Mouse (Mus musculus) spleen, postnatal 36 days (tissue): ENCODE measurements around the gene Gm14597.
A peak's percentile ranks its signal among the peaks of the same experiment; 100 is the strongest.
"Not testable (repeated sequence)": the region's sequence is repeated elsewhere in the genome, so short reads cannot be mapped to it uniquely, and the experiment has no call there.

Experiments used
- DNase-seq, 2 experiments: peaks; one replicate each; pipeline ENCODE4 v3.0.0; 2022; ENCODE audit warnings: low spot score in 2 of 2, mixed read lengths in 1 of 2

Gene Gm14597

GRCm38 (mm10) chrX:53608879-53609278, at the start of gene Gm14597:
Gm14597 (minus strand) TSS chrX:53608979.
- DNase-seq: not testable (repeated sequence)

GRCm38 (mm10) chrX:53652917-53653316, 44.1 kb upstream of the Gm14597 start:
- DNase-seq: not testable (repeated sequence)

GRCm38 (mm10) chrX:53645885-53646284, 37.1 kb upstream of the Gm14597 start:
- no peak for DNase-seq

- DNase-seq: peak; percentile 54 to 67
Observed at GRCm38 (mm10) chrX:53642980-53643961, 34.5 kb upstream of the Gm14597 start, which contains the start of gene Rtl8a. Rtl8a (minus strand) TSS chrX:53643682.

- not testable (repeated sequence) for DNase-seq
Observed at GRCm38 (mm10) chrX:53642604-53642979, 33.8 kb upstream of the Gm14597 start.

GRCm38 (mm10) chrX:53638107-53638506, 29.3 kb upstream of the Gm14597 start:
- not testable (repeated sequence) for DNase-seq

GRCm38 (mm10) chrX:53611395-53611794, 2.6 kb upstream of the Gm14597 start:
- not testable (repeated sequence) for DNase-seq

GRCm38 (mm10) chrX:53610571-53610970, 1.8 kb upstream of the Gm14597 start:
- peak; percentile 13 to 34 for DNase-seq

- no peak for DNase-seq
Observed at GRCm38 (mm10) chrX:53608122-53608813, 511 bp downstream of the Gm14597 start.

- peak; percentile 41 for DNase-seq
Observed at GRCm38 (mm10) chrX:53607242-53608121, 1.3 kb downstream of the Gm14597 start, which contains the start of gene Rtl8c. Rtl8c (plus strand) TSS chrX:53608032.

- not testable (repeated sequence) for DNase-seq
Observed at GRCm38 (mm10) chrX:53606176-53606575, 2.6 kb downstream of the Gm14597 start.

- DNase-seq: peak in 1 of 2 experiments; percentile 7
Observed at GRCm38 (mm10) chrX:53599993-53600392, 8.8 kb downstream of the Gm14597 start.

GRCm38 (mm10) chrX:53583404-53583803, 25.4 kb downstream of the Gm14597 start:
- not testable (repeated sequence) for DNase-seq

- not testable (repeated sequence) for DNase-seq
Observed at GRCm38 (mm10) chrX:53581407-53581806, 27.4 kb downstream of the Gm14597 start.

- no peak for DNase-seq
Observed at GRCm38 (mm10) chrX:53579311-53579710, 29.5 kb downstream of the Gm14597 start.
